ENCODE assay signal across 10 mouse cellular contexts in the genomic region with DNA sequence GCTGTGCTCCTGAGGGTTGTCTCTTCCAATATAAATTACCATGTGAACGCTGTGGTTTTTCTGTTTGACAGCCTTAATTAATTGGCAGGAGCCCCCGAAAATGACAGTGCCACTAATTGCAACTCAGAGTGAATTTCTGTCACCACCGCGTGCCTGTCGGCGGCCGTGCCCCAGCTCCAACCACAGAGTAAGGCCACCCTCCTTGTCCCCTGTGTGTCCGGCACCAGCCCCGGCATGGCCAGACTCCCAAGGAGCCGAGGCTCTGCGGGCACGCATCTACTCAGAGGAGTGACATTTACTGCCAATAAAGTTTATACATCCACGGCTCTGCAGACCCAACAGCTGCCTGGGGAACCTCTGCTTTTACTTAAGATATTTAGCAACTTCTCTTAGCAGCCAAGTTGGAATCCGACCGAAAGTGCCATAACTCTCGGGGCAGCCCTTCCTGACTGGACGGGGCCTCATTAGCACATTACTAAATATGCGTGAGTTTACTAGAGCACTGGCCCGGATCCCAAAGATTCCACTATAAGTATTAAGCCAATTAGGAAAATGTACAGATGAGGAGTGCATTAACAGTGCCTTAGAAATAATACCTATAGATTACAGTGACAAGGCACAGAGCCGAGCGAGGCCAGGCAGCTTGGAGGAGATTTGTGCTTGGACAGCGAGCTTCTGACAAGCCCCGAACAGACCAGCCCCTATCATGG.
DNase-seq lines count a peak whose midpoint lies in the region; ATAC-seq and TF ChIP-seq lines count a peak whose summit lies in the region.
"Had no signal": no experiment of that assay in that cellular context is flagged by ENCODE, and none has a peak within 500 bp of the region (broad histone marks: within the 10 kb centered on the region; RNA-seq: fewer than 3 reads in every experiment).

No protein-coding gene starts in this region.

- H3K4me2 ChIP-seq in hindbrain, embryonic 11.5 days (replicated peaks; ENCODE audit: low read depth, low read length) = no peak overlapping the region
- H3K4me2 ChIP-seq in hindbrain, embryonic 15.5 days = 0 out of 2 replicates have a peak overlapping the region, but pooled peaks have one; percentile 7
- no peak overlapping the region for H3K4me2 ChIP-seq in midbrain, embryonic 11.5 days

- ATAC-seq in hindbrain, embryonic 11.5 days (ENCODE audit: low FRiP score) = no peak
- ATAC-seq in hindbrain, embryonic 15.5 days (ENCODE audit: low FRiP score, low read depth) = no peak
- ATAC-seq in midbrain, embryonic 11.5 days (ENCODE audit: low FRiP score) = peak; percentile 22; the same call in 1 of the 2 replicates

- no peaks in the 10 kb centered on the region; the same call in 1 of the 2 replicates for H3K27me3 ChIP-seq in hindbrain, embryonic 11.5 days (ENCODE audit: control insufficient read depth, insufficient read depth, low read length)
- peaks cover 53% of the 10 kb centered on the region for H3K27me3 ChIP-seq in hindbrain, embryonic 10.5 days (ENCODE audit: insufficient read depth, poor library complexity, severe bottlenecking)
- H3K27me3 ChIP-seq in hindbrain, embryonic 15.5 days = no peaks in the 10 kb centered on the region
- no peaks in the 10 kb centered on the region for H3K27me3 ChIP-seq in midbrain, embryonic 11.5 days (ENCODE audit: control insufficient read depth, insufficient read depth, low read length)

- no peak overlapping the region for H3K9ac ChIP-seq in hindbrain, embryonic 11.5 days (ENCODE audit: low read depth, low read length)
- no peak overlapping the region for H3K9ac ChIP-seq in hindbrain, embryonic 15.5 days
- no peak overlapping the region for H3K9ac ChIP-seq in midbrain, embryonic 11.5 days (ENCODE audit: low read length)

- peaks cover 3% of the 10 kb centered on the region for H3K4me1 ChIP-seq in hindbrain, embryonic 11.5 days (replicated peaks; ENCODE audit: control insufficient read depth, insufficient read depth, low read length)
- peaks cover 49% of the 10 kb centered on the region for H3K4me1 ChIP-seq in hindbrain, embryonic 10.5 days (replicated peaks)
- peaks cover 40% of the 10 kb centered on the region for H3K4me1 ChIP-seq in hindbrain, embryonic 15.5 days (replicated peaks)
- peaks cover 17% of the 10 kb centered on the region for H3K4me1 ChIP-seq in midbrain, embryonic 11.5 days (ENCODE audit: control insufficient read depth, insufficient read depth, low read length)

- no peak for DNase-seq in hindbrain, embryonic 11.5 days (ENCODE audit: low spot score)
- no peak for DNase-seq in hindbrain, embryonic 10.5 days (ENCODE audit: low spot score)
- peak; percentile 83 for DNase-seq in brain, embryonic 14.5 days (ENCODE audit: low read depth)
- no peak for DNase-seq in midbrain, embryonic 11.5 days (ENCODE audit: low spot score, missing footprints)
- no peak for DNase-seq in thymus, postnatal 0 days (ENCODE audit: low spot score)
- no peak for DNase-seq in ovary, postnatal 36 days (ENCODE audit: low spot score)
- DNase-seq in heart, adult 18-20 months = no peak
- DNase-seq: heart, postnatal 10 days had no signal

- H3K27ac ChIP-seq in hindbrain, embryonic 11.5 days (ENCODE audit: low read depth, low read length) = 0 out of 2 replicates have a peak overlapping the region, but pooled peaks have one; percentile 0
- no peak overlapping the region for H3K27ac ChIP-seq in hindbrain, embryonic 10.5 days
- H3K27ac ChIP-seq in hindbrain, embryonic 15.5 days (replicated peaks) = 0 out of 2 replicates have a peak overlapping the region, but pooled peaks have one; percentile 6
- no peak overlapping the region for H3K27ac ChIP-seq in midbrain, embryonic 11.5 days (ENCODE audit: low read depth, low read length)
- H3K27ac ChIP-seq: macrophage had no signal

- H3K36me3 ChIP-seq in hindbrain, embryonic 11.5 days (ENCODE audit: control insufficient read depth, insufficient read depth, low read length) = no peaks in the 10 kb centered on the region
- H3K36me3 ChIP-seq in hindbrain, embryonic 10.5 days = peaks cover 14% of the 10 kb centered on the region
- peaks cover under 1% of the 10 kb centered on the region; the same call in 1 of the 2 replicates for H3K36me3 ChIP-seq in hindbrain, embryonic 15.5 days
- no peaks in the 10 kb centered on the region for H3K36me3 ChIP-seq in midbrain, embryonic 11.5 days (ENCODE audit: control insufficient read depth, insufficient read depth, low read length)

- no peak overlapping the region for H3K4me3 ChIP-seq in hindbrain, embryonic 11.5 days (ENCODE audit: low read depth, low read length)
- no peak overlapping the region for H3K4me3 ChIP-seq in hindbrain, embryonic 10.5 days
- H3K4me3 ChIP-seq in hindbrain, embryonic 15.5 days = no peak overlapping the region
- no peak overlapping the region for H3K4me3 ChIP-seq in midbrain, embryonic 11.5 days (ENCODE audit: low read depth, low read length)

- H3K9me3 ChIP-seq in hindbrain, embryonic 11.5 days (ENCODE audit: control insufficient read depth, low read length) = no peaks in the 10 kb centered on the region
- no peaks in the 10 kb centered on the region for H3K9me3 ChIP-seq in hindbrain, embryonic 10.5 days
- no peaks in the 10 kb centered on the region for H3K9me3 ChIP-seq in hindbrain, embryonic 15.5 days
- no peaks in the 10 kb centered on the region for H3K9me3 ChIP-seq in midbrain, embryonic 11.5 days (ENCODE audit: control insufficient read depth, low read length)

- TF ChIP-seq POLR2A in brain, embryonic 14.5 days (IDR thresholded peaks at IDR 0.05; ENCODE audit: borderline replicate concordance, extremely low read depth, insufficient read depth, insufficient read length, poor library complexity, severe bottlenecking) = no peak

- 73% methylated on average over 23 of the region's 23 CpGs for WGBS in hindbrain, embryonic 11.5 days
- WGBS in hindbrain, embryonic 10.5 days = 80% methylated on average over 23 of the region's 23 CpGs
- WGBS in hindbrain, embryonic 15.5 days = 33% methylated on average over 23 of the region's 23 CpGs
- WGBS in midbrain, embryonic 11.5 days = 86% methylated on average over 23 of the region's 23 CpGs

- TF ChIP-seq CTCF in brain, embryonic 14.5 days (IDR thresholded peaks at IDR 0.05; ENCODE audit: borderline replicate concordance, extremely low read depth, insufficient read depth, insufficient read length) = no peak

Comparison
In these comparisons a context has a peak if more than half of its experiments do, and no peak if none do; other contexts are left out.
1. H3K27ac ChIP-seq: peak in hindbrain, embryonic 11.5 days (single experiment) and hindbrain, embryonic 15.5 days (single experiment); none in hindbrain, embryonic 10.5 days (single experiment) and midbrain, embryonic 11.5 days (single experiment).